Mouse (Mus musculus) layer of hippocampus, postnatal 14 days (tissue): ENCODE data around the gene Cdk5. TPM values are rescaled to one million over a fixed set of nuclear protein-coding genes. Genes with fewer than 3 reads are reported as not detected.

Experiments
- DNase-seq, 2 experiments: peaks; one replicate each; pipeline ENCODE4 v3.0.0; 2021 to 2022; ENCODE audit warnings: low spot score in 2 of 2, mixed read lengths in 1 of 2
- long read RNA-seq, 2 experiments: library from polyadenylated mRNA; stranded (forward); transcript quantifications; one replicate each; pipeline ENCODE4 v2.0.0; 2021
- total RNA-seq, 2 experiments: library from RNA; stranded (reverse); gene quantifications; 2 replicates each; pipeline ENCODE4 v1.2.3; 2021

Gene Cdk5
- total RNA-seq: 100 to 1,000 TPM; 127 to 133 TPM
- long read RNA-seq, experiment 1, transcript Cdk5-201 (12 exons, 2,059 nt): major isoform, 93 of 115 reads
- long read RNA-seq, experiment 1, partial matches to known transcripts: 8 of 115 reads
- long read RNA-seq, experiment 1, other reads (novel, unspliced or antisense): 14 of 115 reads
- long read RNA-seq, experiment 2, transcript Cdk5-201 (12 exons, 2,059 nt): major isoform, 134 of 157 reads
- long read RNA-seq, experiment 2, partial matches to known transcripts: 3 of 157 reads
- long read RNA-seq, experiment 2, other reads (novel, unspliced or antisense): 20 of 157 reads

DNA sequence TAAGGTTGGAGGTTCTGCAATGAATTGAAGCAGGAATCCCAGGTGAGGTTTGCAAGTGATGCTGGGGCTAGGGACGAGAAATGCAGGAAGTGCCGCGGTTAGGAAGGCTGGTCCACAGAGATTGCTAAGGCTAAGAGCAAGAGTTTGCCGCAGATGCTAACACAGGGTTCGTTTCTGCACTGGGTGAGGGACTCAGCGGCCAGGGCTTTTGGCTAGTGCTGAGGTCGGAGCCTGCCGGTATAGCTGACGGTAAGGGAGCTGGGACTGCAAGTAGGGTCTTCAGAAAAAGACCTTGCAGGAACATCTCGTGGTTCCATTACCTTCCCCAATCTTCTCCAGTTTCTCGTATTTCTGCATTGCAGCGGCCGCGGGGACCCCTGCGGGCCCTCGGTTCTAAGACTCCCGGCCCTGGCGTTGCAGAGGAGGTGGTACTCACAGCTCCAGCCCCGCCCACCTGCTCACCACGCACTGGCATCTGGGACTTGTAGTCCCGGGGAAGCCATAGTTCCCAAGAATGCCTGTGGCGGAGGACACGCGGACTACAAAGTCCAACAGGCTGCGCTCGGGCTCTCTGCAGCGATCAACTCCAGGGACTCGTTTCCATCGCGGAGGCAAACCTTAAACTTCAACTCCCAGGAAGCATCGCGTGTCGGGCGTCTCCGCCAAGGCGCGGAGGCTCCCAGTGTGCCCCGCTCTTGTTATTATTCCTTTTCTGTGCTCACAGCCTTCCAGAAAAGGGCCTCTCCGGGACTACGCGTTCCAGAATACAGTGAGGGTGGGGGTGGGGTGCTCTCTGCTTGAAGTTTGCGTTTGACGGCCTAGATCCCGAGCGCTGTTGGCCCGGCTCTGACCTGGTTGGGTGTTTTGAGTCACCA is at the start of gene Cdk5, which contains the start of gene Slc4a2:
Gene Cdk5 (minus strand): TSS at position 402 of the 875 bp plus-strand sequence.
Gene Slc4a2 (plus strand): TSS at position 709 of the 875 bp plus-strand sequence.
- peak; percentile 98 to 100 for DNase-seq

DNA sequence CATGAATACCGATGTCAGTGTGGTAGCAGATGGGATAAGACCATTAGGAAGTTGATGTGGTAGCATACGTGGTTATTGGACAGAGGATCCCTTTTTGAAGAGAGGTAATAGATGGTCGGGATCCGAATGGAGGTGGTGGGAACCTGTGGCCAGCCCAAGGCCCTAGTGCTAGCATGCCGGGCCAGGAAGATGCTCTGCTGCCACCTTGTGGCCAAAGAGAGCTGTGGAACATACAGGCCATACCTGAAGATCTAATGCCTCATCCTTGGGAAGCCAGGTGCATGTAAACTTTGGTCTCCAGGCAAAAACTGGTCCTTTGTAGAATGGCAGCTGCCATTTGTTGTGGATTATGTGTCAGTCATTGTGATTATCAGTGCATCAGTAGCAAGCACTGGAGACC is 47.3 kb upstream of the Cdk5 start:
- DNase-seq: peak; percentile 55 to 65

DNA sequence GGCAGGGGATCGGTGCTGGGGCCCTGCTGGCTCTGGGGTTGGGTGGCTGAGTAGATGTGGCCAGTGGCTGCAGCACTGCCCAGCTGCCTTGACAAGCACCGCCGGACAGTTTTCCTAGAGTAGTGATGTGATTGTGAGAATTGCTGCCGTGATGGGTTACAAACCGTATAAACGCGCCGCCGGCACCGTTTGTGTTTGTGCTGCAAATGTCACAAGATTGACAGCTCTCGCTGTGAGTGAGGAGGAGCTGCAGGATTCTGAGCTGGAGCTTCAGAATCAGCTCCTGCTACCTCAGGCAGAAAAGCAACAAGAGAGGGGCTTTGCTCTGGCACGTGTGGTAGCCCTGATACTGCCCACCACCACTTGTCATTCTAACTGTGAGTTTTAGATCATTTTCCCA is 43.4 kb upstream of the Cdk5 start:
- no peak for DNase-seq

DNA sequence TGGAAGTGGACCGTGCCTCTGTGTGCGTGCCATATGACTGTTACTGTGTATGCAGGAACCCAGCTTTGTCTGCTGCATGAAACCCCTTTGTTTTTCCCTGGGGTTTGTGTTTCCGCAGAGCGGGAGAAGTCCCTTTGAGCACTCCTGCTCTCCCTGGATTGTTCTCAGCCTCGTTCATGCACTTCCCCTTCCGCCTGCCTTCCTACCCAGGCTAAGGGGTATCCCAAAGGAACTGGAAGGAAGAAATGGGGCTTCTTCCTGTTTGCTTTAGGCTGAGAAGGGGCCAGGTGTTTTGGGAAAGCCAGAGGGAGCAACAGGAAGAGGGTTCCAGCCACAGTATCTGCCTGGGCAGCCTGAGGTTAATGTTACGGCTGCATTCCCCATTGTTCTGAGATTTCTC is 32.3 kb upstream of the Cdk5 start:
- no peak for DNase-seq

DNA sequence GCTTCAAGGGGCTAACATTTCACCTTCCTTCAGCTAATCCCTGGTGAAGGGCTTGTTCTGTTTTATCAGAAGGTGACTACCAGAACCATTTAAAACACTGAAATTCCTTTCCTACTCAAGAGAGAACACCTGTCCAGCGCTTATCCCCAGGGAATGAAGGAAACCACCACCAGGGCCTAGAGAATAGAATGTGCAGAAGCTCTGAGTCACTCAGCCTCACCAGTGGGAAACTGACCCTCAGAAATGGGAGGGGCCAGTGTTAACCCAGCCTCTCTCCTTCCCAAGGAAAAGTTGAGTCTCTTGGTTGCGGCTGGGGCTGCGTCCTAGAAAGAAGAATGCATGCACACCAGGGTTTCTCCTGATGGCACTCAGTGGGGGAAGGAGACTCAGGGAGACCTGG is 31.7 kb upstream of the Cdk5 start:
- no peak for DNase-seq

DNA sequence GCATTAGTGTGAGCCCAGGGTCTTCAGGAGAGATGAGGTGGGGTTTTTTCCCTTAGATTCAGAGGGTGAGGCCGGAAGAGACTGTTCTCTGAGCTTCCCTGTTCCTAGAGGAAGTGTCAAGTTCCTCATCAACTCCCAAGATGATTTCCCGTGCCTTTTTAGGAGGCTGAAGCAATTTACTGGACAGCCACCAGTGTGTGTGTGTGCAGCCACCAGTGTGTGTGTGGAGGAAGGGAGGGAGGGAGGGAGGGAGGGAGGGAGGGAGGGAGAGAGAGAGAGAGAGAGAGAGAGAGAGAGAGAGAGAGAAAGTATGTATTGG is 30.6 kb upstream of the Cdk5 start:
- no peak for DNase-seq

DNA sequence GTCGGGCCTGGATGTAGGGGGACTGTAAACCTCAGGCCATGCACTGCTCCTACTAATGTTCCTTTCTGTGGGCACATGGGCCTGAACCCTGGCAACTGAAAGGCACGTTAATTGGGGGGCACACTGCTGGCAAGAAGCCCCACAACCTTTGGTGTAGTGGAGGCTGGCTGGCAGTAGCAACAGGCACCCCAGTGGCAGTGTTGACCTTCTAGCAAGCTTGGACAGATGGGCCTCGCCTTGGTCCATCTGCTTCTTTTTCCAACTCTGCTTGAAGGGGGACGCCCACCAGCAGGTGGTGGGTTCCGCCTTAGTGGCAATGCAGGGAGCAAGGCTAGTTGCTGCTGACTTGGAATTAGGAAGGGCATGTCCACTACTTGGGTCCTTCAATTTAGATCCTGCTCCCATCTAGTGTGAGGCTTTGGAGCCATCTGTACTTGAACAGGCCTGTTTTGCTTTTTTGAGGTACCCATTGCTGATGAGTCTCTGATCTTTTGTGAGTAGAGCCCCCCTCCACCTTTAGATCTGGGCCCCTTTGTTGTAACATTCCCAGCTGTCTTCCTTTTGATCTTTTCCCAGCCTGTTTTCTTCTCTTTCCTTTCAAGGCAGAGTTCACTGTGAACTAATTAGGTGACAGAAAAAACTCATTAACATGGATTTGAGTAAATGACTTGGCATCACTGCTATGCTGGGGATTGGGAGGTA is 30.1 kb upstream of the Cdk5 start:
- peak; percentile 28 to 56 for DNase-seq

DNA sequence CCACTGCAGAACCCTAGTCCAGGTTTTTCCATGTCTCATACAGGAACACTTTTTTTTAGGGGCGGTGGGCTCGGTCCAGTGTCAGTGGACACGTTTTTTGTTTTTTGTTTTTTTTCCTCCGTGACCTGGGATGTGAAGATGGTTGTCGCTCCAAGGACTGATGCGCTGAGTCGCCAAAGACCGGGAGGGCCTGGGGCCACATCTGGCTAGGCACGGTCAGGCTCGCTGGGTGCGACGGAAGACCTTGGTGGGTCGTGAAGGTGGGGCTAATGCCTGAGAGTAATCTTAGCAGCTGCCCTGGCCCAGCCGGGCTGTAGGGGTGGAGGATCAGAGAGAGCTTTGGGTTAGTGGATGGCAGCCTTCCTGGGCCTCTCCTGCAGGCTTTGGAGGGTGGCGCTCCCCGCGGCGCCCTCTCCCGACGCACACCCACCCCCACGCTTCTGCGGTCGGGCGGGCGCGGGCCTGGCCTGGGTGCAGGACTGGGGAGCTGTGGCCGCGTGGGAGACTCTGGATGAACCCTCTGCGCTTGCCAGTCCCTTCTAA is 29.4 kb upstream of the Cdk5 start:
- DNase-seq: no peak

DNA sequence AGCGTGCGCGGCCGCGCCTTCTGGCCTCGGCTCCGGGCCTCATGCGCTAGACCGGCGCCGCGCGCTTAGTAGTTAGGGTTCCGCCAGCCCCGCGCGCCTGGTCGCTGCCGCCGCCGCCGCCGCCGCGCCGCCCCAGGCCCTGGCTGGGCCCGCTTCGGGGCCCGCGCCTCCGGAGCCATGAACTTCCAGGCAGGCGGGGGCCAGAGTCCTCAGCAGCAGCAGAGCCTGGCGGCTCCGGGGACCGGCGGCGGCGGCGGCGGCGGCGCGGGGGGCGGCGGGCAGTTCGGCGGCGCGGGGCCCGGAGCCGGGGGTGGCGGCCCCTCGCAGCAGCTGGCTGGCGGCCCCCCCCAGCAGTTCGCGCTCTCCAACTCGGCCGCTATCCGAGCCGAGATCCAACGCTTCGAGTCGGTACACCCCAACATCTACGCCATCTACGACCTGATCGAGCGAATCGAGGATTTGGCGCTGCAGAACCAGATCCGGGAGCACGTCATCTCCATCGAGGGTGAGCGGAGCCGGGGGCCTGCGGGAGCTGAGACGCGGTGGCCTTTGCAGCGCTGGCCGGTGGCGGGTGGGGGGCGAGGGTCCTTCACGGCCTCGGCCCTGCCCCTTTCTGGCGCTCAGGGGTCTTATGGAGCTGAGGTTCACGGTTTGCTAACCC is 28.8 kb upstream of the Cdk5 start, which contains the start of gene Agap3:
Gene Agap3 (plus strand): TSS at position 148 of the 661 bp plus-strand sequence.
- peak in 1 of 2 experiments; percentile 50 for DNase-seq

DNA sequence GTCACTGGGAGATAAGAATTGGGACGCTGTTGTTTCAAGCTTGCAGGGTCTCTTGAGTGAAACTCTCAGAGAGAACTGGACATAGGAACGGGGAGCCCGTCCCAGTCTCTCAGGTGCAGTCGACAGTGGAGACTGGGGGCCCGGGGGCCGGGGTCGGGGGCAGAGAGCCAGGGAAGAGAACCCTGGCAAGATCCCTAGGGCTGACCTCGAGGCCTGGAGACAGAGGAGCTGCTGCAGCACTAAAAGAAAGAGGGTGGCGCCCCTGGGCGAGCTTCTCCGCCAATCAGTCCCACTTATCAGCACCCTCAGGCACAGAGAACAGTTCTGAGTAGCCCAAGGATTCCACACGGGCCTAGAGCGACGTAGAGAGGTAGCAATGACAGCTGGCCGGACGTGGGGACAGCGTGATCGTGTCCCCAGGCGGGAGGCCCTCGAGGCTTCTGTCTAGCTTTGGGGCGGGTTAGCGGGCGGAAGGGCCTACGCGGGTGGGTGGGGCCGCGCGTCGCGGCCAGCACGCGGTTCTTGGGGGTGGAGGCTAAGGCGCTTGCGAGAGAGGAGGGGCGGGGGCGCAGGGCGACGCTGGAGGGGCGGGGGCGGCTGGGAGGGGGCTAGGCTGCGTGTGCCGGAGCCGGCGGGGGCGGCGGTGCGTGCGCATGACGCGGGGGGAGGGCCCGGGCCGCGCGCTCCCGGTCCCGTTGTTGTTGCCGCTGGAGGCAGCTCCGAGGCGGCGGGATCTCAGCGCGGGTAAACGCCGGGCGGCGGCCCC is 28.1 kb upstream of the Cdk5 start:
- DNase-seq: peak; percentile 73 to 88

DNA sequence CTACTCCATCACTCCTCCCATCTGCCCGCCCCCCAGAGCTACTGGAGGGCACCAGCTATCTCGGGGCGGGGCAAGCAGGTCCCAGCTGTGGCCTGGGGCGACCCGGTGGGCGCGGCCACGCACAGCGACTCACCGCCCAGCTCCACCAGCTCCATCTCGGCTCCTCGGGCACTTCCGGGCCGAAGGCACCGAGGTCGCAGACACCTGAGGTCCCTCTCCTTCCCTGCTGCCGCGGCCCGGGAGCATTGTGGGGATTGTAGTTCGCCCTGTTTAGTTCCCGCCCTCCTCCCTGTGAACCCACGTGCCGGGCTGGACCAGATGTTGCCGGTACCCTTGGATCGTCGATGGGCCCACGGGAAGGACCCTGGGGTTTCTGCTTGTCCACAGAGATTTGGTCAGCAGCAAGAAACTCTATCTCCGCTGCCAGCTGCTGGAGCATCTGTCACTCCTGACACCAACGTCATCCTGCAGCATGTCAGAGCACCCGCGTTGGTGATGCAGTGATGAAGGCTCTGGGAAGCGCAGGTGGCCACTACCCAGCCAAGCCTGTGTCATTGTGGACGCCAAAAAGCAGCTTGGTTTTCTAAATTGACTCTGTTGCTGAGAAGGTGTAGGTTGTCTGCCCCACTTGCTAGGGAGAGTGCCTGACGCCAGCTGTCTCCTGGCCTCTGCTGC is 24.4 kb upstream of the Cdk5 start, which contains the start of gene Tmub1:
Gene Tmub1 (minus strand): TSS at position 231 of the 675 bp plus-strand sequence.
- DNase-seq: peak; percentile 81 to 83

DNA sequence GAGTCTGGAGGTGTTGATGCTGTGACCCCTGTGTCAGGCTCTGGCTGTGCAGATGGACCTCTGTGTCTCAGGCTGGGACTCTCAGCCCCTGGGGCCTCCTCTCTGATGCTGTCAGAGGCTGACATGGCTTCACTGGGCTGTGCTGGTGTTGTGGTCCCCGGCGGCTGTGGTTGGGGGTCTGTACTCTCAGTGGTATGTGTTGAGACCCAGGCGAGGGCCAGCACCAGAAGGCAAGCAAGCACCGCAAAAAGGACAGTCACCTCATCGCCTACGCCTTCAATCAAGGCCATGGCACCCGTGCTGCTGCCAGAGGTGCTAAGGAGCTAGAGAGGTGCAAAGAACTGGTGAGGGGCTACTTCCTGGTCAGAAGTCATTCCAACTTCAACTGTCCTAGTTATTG is 23.3 kb upstream of the Cdk5 start:
- DNase-seq: no peak

DNA sequence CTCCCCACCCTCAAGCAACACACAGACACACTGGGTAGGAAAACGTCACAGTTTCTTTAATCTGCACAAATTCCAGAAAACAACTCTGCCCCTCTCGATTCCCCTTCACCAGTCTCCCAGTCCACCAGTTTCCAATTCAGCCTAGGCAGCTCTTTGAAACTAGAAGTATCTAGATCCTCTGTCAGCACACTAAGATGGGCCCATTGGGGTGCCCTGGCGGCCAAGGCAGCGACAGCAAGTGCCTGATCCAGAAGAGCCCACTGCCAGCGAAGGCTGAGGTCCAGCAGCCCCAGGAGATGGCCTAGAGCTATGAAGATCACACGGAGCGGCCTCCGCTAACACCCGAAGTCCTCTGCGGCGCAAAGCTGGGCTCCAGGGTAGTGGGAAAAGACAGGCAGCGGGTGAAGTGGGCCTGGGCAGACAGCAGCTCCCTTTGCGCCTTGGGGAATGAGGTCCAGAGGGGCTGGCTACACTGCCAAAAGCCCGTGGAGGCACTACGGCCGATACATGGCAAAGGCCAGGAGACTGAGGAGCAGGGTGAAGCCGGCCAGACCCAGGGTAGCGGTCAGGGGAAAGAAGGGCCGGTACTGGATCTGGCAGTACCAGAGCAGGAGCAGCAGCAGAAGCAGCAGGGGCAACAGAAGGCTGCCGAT is 22.2 kb upstream of the Cdk5 start:
- no peak for DNase-seq

DNA sequence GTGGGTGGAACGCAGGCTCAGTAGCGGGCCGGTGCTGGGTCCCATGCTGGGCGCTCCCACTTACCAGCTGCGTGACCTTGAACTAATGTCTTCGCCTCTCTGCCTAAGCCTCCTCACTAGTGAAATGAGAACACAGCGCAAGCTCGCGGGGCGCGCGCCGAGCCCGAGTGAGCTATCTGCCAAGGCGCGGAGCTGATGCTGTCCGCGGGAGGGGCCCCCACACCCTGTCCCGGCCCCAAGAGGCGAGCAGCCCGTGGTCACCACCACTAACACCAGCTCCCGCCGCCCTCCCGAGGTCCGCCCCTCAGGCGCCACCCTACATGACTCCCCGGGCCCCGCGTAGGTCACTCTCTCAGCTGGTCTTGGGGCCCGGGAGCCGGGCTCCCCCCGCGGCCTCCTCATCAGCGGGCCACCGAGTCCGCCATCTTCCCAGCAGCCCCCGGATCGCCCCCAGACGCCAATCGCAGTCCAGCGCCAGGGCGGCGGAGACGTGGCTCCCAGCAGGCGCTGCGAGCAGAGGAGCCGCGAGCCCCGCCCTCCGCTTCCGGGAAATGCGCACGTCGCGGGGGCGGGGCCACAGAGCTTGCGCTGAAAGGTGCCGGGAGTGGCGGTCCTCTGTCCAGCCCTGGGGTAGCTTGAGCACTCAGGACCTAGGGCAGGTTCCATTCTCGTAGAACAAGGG is 21.6 kb upstream of the Cdk5 start, which contains the start of gene Fastk:
Gene Fastk (minus strand): TSS at position 542 of the 682 bp plus-strand sequence.
- DNase-seq: peak; percentile 92 to 94

DNA sequence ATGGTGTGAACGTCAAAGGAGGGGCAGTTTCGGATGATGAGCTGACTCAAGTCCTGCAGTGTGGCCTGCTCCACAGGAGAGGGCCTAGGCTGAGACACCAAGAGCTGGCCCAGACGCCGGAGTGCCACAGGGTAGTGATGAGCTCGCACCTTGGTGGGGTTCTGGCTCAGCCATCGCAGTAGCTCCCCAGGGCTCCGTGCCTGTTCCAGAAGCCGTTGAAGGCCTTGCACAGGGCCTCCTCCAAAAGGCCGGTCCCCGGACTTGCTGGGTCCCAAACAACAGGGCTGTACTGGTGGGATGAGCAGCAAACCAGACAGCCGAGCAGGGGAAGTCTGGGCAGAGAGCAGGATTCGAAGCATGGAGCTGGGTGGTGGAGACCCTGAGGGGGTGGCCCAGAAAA is 20.6 kb upstream of the Cdk5 start:
- no peak for DNase-seq

DNA sequence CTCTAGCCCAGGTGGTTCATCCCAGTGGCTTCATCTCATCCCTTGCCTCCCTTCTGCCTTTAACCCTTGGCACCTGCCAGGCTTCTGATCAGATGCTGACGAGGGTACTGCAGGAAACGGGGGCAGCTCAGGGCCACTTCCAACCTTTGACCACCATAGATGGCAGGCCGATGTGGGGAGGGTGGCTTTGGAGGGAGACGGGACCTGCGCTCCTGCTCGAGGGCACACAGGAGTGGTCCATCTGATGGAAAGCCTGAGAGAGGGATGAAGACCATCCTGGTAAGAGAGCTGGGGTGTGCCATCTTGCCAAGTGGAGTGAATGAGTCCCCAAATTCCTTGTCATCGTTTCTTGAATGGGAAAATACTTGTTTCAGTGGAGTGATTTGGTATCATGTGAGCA is 19.9 kb upstream of the Cdk5 start:
- no peak for DNase-seq

DNA sequence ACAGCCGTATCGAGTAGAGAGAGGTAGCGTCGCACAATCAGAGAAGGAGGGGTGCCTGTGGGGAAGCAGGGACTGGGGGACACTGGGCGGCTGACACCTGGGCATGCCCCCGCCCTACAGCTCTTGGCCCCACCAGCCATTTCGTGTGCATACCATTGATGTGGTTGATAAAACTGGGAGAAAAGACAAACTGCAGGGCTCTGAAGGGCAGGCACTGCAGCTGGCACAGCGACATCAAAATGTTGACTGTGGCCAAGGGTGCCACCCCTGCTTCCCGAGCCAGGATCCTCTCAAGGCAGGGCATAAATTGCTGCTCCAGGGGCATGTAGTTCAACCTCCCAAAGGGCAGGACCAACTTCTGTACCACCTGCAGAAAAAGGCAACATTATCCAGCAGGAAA is 18.7 kb upstream of the Cdk5 start:
- DNase-seq: no peak

DNA sequence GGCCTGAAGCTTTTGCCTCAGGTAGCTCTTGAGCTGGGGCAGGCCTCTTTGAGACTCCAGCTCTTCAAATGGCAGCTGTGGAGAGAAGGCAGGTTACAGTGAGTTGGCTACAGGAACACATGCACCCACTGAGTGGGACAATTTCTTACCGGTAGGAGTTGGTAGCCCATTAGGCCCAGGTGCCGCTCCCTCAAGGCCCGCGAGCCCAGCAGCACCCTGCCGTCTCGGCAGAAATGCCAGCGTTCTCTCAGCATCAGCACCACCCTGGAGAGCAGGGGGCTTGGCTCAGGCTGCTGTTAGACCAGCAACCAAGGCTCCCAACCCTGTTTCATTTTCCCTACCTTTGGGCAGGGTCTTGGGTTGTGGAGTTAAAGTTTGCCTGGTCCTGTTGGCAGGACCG is 17.9 kb upstream of the Cdk5 start:
- no peak for DNase-seq
